Mouse (Mus musculus) bone marrow macrophage, adult 2 months (primary cell): ENCODE data around the gene Fam160a1.

Experiments used
- CTCF ChIP-seq: IDR thresholded peaks from 2 replicates; pipeline ENCODE4 v1.5.1; 2012; ENCODE audit warnings: low read depth, mild to moderate bottlenecking, low read length, moderate library complexity
- POLR2A ChIP-seq: IDR thresholded peaks from 2 replicates; pipeline ENCODE4 v1.6.1; 2012; ENCODE audit warnings: mild to moderate bottlenecking, low read depth, low read length, borderline replicate concordance

DNA sequence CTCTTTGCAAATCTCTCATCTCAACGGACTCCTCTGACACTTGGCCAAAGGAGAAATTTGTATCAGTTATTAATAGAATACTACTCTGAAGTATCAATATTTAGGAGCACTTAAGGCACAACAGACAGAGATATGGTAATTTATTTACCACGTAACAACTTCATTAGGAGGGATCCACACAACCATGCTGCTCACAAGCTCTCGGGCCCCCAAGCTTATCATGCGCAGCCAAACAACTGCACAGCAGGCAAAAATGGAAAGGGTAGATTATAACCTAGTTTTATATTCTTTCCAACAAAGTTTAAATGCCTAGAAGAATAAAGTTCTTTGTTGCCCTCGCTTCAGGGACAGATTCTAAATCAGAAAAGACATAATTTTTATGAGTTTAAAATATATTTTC lies 137.1 kb downstream of the Fam160a1 start:
- no peak for TF ChIP-seq CTCF
- TF ChIP-seq POLR2A = no peak
